Mouse (Mus musculus): ENCODE results near the gene Ehd3.

The Ehd3 gene

DNA sequence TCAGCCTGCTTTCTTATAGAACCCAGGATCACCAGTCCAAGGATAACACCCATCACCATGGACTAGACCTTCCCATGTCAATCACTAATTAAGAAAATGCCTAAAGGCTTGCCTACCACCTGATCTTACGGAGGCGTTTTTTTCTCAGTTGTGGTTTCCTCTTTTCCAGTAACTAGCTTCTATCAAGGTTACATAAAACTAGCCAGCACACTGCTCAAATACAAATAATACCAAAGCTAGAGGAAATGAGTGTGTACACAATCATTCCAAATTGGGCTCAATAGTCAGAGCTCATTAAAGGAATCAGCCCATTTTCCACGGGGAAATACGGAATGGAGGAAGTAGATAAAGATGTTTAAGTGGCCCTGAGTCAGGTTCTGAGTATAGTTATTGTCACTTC lies 71.3 kb downstream of the Ehd3 start:
- ChIA-PET POLR2A (interaction anchor here in 1 of 4 experiments (0.6 kb wide), 1 partner anchor 465 kb away, joined by 4 read pairs; no protein-coding TSS in a partner anchor), CTCF (no interaction called here)

DNA sequence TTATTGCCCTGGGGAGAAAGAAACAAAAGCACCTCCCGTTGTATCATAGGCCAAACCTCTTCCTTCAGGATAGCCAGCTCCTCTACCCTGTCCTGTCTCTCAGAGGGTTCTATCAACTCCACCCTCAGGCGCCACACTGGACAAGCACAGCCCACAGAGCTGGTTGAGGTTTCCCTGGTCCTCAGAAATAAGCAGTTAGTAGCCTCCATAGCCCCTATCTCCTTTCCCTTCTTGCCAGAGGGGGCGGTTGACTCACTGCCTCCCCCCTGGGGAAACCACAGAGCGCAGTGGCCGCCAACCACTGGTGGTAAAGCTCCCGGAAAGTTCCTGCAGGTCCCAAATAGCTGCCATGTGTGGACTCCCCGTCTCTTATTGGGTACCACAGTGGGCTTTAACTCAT lies 71.7 kb downstream of the Ehd3 start:
- CTCF ChIA-PET, result no interaction called here
- POLR2A ChIA-PET, result interaction anchor here in 1 of 4 experiments (0.6 kb wide), 1 partner anchor 465 kb away, joined by 4 read pairs; no protein-coding TSS in a partner anchor

DNA sequence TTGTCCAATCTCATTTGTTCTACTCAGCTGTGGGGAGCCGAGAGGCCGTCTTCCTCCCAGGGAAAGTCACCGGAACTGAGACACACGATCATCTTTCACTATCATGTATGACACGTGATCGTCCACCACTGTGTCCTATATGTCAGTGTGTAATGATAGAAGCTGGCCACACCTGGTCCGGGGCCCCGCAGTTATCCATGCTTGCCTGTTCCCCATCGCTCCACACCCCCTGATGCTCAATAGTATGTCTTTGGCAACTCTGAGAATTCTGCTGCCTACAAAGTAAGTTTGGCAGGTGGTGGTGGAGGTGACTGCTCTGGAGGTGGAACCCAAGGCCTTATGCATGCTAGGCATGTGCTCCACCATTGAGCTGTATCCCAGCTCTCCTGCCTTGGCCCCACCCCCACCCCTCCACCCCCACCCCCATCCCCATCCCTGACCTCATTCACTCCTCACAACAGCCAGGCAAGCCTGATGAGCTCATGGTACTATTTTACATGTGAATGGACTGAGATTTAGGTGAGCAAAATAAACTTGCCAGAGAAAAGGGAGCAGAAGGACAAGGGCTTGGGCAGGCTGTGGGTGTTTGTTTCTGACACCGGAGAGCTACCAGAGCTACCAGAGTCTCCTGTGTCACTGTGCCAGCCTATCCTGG lies 75.5 kb downstream of the Ehd3 start:
- POLR2A ChIA-PET, result interaction anchor here in 1 of 4 experiments (0.6 kb wide), 1 partner anchor 537 kb away, joined by 7 read pairs; no protein-coding TSS in a partner anchor
- CTCF ChIA-PET, result interaction anchor here in 2 of 4 experiments (1.0 to 1.6 kb wide), 2 partner anchors 574 kb away, joined by 5 to 11 read pairs; no protein-coding TSS in a partner anchor

DNA sequence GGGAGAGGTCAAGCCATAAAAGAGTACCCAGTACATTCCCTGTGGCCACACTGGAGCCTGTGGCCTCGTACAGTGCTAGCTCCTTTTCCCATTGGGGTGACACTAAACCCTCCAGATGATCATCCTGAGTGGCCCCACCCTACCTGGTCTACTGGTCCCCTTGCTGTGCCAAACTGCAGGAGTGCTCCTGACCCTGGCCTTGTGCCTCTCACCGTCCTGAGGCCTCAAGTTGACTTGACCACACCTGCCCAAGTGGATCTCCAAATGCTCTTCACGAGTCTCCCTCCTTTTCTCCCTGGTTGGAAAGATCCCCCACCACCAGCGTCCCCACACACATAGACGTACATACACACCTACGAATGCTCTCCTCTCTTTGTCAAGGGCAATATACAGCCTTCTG lies 76.4 kb downstream of the Ehd3 start:
- ChIA-PET CTCF (interaction anchor here in 2 of 4 experiments (1.1 to 2.0 kb wide), 5 partner anchors 11 to 575 kb away, joined by 3 to 13 read pairs (median 5); no protein-coding TSS in a partner anchor), POLR2A (interaction anchor here in 1 of 4 experiments (0.6 kb wide), 1 partner anchor 538 kb away, joined by 7 read pairs; no protein-coding TSS in a partner anchor)

DNA sequence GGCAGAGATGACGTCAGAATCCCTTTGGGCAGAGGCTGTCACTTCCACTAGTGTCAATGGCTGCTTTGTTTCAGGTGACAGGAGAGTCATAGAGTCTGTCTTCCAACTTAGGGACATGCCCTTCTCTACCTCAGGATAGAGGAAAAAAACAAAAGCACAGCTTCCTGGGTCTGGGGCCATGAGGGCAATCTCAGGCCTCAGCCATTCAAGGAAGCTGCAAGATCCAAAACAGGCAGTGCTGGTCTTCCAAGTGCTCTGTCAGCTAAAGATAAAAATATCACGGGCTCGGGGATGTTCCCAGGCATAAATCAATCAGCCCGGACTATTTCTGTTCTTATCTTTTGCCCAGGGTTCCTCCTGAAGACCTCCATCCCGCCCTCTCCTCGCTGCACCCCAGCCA lies 77.4 kb downstream of the Ehd3 start:
- ChIA-PET POLR2A (no interaction called here), CTCF (interaction anchor here in 2 of 4 experiments (1.1 to 3.2 kb wide), 7 partner anchors 10 to 580 kb away, joined by 3 to 14 read pairs (median 5); no protein-coding TSS in a partner anchor)

Data from embryonic stem cell, embryonic (primary cell).